Mouse (Mus musculus): ENCODE measurements around the gene Il22ra2. TPM values are rescaled to one million over a fixed set of nuclear protein-coding genes. Genes with fewer than 3 reads are reported as not detected.
"Not testable (repeated sequence)": the region's sequence is repeated elsewhere in the genome, so short reads cannot be mapped to it uniquely, and the experiment has no call there.

The Il22ra2 gene
- polyA plus RNA-seq, 1 experiment from 2014 or later, result not detected

DNA sequence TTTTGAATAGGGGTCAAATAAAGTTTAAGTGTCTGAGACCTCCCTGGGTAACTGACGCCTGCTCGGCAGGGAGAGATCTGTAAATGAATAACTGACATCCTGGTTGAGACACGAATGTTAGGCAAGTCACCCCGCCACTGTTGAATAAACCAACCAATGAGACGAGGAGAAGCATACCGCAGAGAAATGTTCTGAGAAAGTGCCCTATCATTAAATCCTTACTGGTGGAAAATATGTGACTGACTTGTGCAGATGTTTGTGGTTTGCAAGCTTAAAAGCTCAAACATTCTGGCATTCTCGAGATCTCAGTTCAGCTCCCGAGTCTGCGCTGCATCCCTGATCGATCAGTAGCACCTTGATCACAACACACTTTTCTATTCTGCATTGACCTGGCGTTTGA is 23.7 kb upstream of the Il22ra2 start:
- H3K4me2 ChIP-seq (ENCODE audit: low read depth, low read length), result no peak overlapping the region
- H3K36me3 ChIP-seq (ENCODE audit: control insufficient read depth, insufficient read depth, low read length), result peaks cover 35% of the 10 kb centered on the region
- H3K4me1 ChIP-seq (replicated peaks; ENCODE audit: control insufficient read depth, insufficient read depth, low read length), result peaks cover 23% of the 10 kb centered on the region
- 58% methylated on average over 11 of the region's 11 CpGs for WGBS
- no peaks in the 10 kb centered on the region for H3K9me3 ChIP-seq (ENCODE audit: control insufficient read depth, low read length)
- peak; percentile 42 for ATAC-seq (ENCODE audit: low read depth)
- no peaks in the 10 kb centered on the region for H3K27me3 ChIP-seq (ENCODE audit: control insufficient read depth, insufficient read depth, low read depth, low read length)
- H3K27ac ChIP-seq (ENCODE audit: low read length), result no peak overlapping the region
- no peak overlapping the region for H3K4me3 ChIP-seq (ENCODE audit: low read length)
- no peak overlapping the region for H3K9ac ChIP-seq (ENCODE audit: low read length)

DNA sequence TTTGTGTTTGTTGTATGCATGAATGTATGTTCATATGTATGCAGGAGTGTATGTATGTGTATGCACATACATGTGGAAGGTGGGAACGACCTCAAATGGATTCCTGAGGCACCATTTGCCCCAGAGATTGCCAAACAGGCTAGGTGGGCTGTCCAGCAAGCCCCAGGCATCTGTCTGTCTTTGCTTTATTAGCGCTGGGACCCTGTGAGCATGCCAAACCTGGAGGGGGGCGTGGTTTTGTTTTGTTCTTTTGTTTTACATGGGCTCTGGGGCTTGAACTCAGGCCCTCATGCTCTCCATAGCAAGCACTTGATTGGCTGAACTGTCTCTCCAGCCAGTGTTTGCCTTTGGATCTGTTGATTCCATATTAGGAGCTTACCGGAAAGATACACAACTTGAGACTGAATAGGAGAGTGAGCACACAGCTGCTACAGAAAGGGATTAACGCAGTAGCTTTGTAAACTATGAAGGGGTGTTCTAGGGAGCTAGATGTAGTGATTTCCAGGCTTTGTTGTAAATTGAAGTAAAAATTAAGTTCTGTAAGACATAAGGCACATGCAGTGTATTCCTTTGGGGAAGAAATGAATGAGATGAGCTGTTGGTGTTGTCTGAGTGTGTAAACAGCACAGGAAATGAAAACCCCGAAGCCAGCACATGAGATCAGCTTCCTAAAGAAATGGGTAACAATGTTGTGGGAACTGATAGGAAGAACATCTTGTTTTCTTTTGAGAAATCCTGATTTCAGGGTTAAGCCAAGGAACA is 22.3 kb upstream of the Il22ra2 start:
- Histone ChIP-seq H3K36me3 (ENCODE audit: control insufficient read depth, insufficient read depth, low read length) (peaks cover 45% of the 10 kb centered on the region), H3K9me3 (ENCODE audit: control insufficient read depth, low read length) (no peaks in the 10 kb centered on the region), H3K27me3 (ENCODE audit: control insufficient read depth, insufficient read depth, low read depth, low read length) (no peaks in the 10 kb centered on the region), H3K9ac (ENCODE audit: low read length) (no peak overlapping the region), H3K27ac (ENCODE audit: low read length) (peak overlapping the region; percentile 32), H3K4me1 (replicated peaks; ENCODE audit: control insufficient read depth, insufficient read depth, low read length) (peaks cover 11% of the 10 kb centered on the region), H3K4me3 (ENCODE audit: low read length) (no peak overlapping the region), H3K4me2 (ENCODE audit: low read depth, low read length) (no peak overlapping the region)
- 50% methylated on average over 6 of the region's 6 CpGs for WGBS
- ATAC-seq (ENCODE audit: low read depth), result 0 out of 2 replicates have a peak, but pooled peaks have one; percentile 29

DNA sequence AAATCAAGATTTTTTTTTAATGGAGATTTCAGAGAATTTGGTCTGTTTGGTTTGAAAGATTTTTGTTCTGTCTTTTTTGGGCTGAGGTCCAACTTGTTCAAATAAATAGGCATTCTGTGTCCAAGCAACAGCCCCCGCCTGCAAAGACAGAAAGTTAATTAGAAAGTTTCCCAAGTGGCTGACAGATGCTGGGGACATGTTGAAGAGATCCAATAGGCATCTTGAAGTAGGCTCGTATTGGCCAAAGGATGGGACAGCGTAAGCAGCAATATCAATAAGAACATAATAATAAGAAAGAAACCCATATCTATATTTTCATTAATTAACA is 21.7 kb upstream of the Il22ra2 start:
- Histone ChIP-seq H3K4me2 (ENCODE audit: low read depth, low read length) (no peak overlapping the region), H3K36me3 (ENCODE audit: control insufficient read depth, insufficient read depth, low read length) (peaks cover 51% of the 10 kb centered on the region), H3K4me3 (ENCODE audit: low read length) (no peak overlapping the region), H3K4me1 (replicated peaks; ENCODE audit: control insufficient read depth, insufficient read depth, low read length) (peaks cover 11% of the 10 kb centered on the region), H3K27me3 (ENCODE audit: control insufficient read depth, insufficient read depth, low read depth, low read length) (no peaks in the 10 kb centered on the region), H3K9me3 (ENCODE audit: control insufficient read depth, low read length) (no peaks in the 10 kb centered on the region), H3K27ac (ENCODE audit: low read length) (peak overlapping the region; percentile 32), H3K9ac (ENCODE audit: low read length) (no peak overlapping the region)
- 60% methylated on average over 3 of the region's 3 CpGs for WGBS
- ATAC-seq (ENCODE audit: low read depth), result no peak

DNA sequence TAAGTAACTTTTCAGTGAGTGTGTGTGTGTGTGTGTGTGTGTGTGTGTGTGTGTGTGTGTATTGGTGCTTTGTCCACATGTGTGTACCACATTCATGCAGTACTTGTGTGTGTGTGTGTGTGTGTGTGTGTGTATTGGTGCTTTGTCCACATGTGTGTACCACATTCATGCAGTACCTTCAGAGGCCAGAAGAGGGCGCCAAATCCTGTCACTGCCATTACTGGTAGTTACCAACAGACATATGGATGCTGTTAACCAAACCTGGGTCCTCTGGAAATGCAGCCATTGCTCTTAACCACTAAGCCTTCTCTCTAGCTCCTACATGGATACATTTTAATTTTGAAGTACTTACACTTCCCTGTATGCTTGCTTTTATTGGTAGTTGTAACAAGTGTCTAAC is 20.3 kb upstream of the Il22ra2 start:
- not testable (repeated sequence) for H3K27me3 ChIP-seq (ENCODE audit: control insufficient read depth, insufficient read depth, low read depth, low read length); H3K9me3 ChIP-seq (ENCODE audit: control insufficient read depth, low read length); ATAC-seq (ENCODE audit: low read depth); H3K27ac ChIP-seq (ENCODE audit: low read length); H3K9ac ChIP-seq (ENCODE audit: low read length); H3K4me2 ChIP-seq (ENCODE audit: low read depth, low read length); H3K4me3 ChIP-seq (ENCODE audit: low read length)
- peaks cover 11% of the 10 kb centered on the region for H3K4me1 ChIP-seq (replicated peaks; ENCODE audit: control insufficient read depth, insufficient read depth, low read length)
- 22% methylated on average over 1 of the region's 1 CpGs for WGBS
- peaks cover 60% of the 10 kb centered on the region for H3K36me3 ChIP-seq (ENCODE audit: control insufficient read depth, insufficient read depth, low read length)

DNA sequence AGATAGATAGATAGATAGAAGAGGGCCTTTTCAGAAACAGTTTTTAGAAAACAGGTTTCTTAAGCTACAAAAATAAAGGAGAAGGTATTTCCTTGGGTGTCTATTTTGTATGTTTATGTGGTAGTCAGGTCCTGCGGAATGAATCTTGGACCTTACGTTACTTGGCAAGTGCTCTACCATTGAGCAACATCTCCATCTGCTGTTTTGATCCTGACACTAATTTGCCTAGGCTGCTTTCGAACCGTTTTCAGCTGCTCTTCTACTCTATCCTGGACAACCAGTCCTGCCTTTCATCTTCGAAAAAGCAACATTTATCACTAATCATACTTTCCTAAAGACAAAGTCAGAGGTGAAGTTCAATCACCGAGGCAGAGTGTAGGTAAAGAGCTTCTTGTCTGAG is 18.6 kb upstream of the Il22ra2 start:
- ATAC-seq (ENCODE audit: low read depth), result no peak

DNA sequence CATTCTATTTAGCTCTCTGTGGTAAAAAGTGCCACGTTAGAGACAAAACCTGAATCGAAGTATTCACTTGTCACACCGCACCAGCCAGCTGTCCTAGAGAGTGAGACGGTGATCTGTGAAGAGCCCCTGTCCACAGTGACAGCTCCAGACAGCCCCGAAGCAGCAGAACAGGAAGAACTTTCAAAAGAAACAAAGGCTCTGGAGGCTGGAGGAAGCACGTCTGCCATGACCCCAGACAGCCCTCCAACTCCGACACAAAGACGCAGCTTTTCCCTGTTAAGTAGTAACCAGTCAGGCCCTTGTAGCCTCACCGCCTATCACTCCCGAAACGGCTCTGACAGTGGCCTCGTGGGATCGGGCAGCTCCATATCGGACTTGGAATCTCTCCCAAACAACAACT is 12.7 kb upstream of the Il22ra2 start:
- H3K4me3 ChIP-seq (ENCODE audit: low read length), result no peak overlapping the region
- ATAC-seq (ENCODE audit: low read depth), result peak; percentile 59
- peak overlapping the region; percentile 42; the same call in 1 of the 2 replicates for H3K27ac ChIP-seq (ENCODE audit: low read length)
- 43% methylated on average over 14 of the region's 14 CpGs for WGBS
- H3K4me2 ChIP-seq (ENCODE audit: low read depth, low read length), result no peak overlapping the region
- H3K36me3 ChIP-seq (ENCODE audit: control insufficient read depth, insufficient read depth, low read length), result peaks cover 34% of the 10 kb centered on the region
- peaks cover 14% of the 10 kb centered on the region for H3K4me1 ChIP-seq (replicated peaks; ENCODE audit: control insufficient read depth, insufficient read depth, low read length)
- H3K27me3 ChIP-seq (ENCODE audit: control insufficient read depth, insufficient read depth, low read depth, low read length), result no peaks in the 10 kb centered on the region
- H3K9me3 ChIP-seq (ENCODE audit: control insufficient read depth, low read length), result no peaks in the 10 kb centered on the region
- H3K9ac ChIP-seq (ENCODE audit: low read length), result no peak overlapping the region

More for the DNA sequence above, 18.6 kb upstream of the Il22ra2 start:
- no peak overlapping the region for H3K4me2 ChIP-seq (ENCODE audit: low read depth, low read length)
- peaks cover 11% of the 10 kb centered on the region for H3K4me1 ChIP-seq (replicated peaks; ENCODE audit: control insufficient read depth, insufficient read depth, low read length)
- peaks cover 62% of the 10 kb centered on the region for H3K36me3 ChIP-seq (ENCODE audit: control insufficient read depth, insufficient read depth, low read length)
- no peak overlapping the region for H3K9ac ChIP-seq (ENCODE audit: low read length)
- H3K27ac ChIP-seq (ENCODE audit: low read length), result no peak overlapping the region
- no peaks in the 10 kb centered on the region for H3K9me3 ChIP-seq (ENCODE audit: control insufficient read depth, low read length)
- H3K4me3 ChIP-seq (ENCODE audit: low read length), result no peak overlapping the region
- WGBS, result 87% methylated on average over 6 of the region's 6 CpGs
- H3K27me3 ChIP-seq (ENCODE audit: control insufficient read depth, insufficient read depth, low read depth, low read length), result no peaks in the 10 kb centered on the region

DNA sequence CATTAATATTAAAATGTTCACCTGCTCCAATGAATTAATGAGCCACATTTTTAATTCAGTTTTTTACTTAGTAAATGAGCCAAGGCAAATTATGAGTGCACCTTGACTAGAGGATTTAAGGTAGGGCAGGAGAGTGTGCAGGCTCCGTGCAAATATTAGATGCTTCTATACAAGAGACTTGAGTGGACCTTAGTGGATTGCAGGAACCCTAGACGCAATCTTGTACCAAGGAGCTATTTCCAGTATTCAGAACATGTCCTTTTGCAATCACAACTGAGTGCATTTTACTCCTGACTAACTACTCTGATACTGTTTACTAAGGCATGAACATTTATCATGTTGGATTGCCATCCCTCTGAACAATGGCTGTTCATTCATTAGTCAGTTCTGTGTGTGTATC is 10.2 kb upstream of the Il22ra2 start:
- H3K9ac ChIP-seq (ENCODE audit: low read length), result no peak overlapping the region
- no peaks in the 10 kb centered on the region for H3K27me3 ChIP-seq (ENCODE audit: control insufficient read depth, insufficient read depth, low read depth, low read length)
- H3K4me2 ChIP-seq (ENCODE audit: low read depth, low read length), result no peak overlapping the region
- 38% methylated on average over 2 of the region's 2 CpGs for WGBS
- peaks cover 14% of the 10 kb centered on the region for H3K4me1 ChIP-seq (replicated peaks; ENCODE audit: control insufficient read depth, insufficient read depth, low read length)
- peaks cover 18% of the 10 kb centered on the region for H3K36me3 ChIP-seq (ENCODE audit: control insufficient read depth, insufficient read depth, low read length)
- peak; percentile 40; the same call in 1 of the 2 replicates for ATAC-seq (ENCODE audit: low read depth)
- H3K27ac ChIP-seq (ENCODE audit: low read length), result no peak overlapping the region; the same call in none of the 2 replicates
- H3K4me3 ChIP-seq (ENCODE audit: low read length), result no peak overlapping the region
- H3K9me3 ChIP-seq (ENCODE audit: control insufficient read depth, low read length), result no peaks in the 10 kb centered on the region

DNA sequence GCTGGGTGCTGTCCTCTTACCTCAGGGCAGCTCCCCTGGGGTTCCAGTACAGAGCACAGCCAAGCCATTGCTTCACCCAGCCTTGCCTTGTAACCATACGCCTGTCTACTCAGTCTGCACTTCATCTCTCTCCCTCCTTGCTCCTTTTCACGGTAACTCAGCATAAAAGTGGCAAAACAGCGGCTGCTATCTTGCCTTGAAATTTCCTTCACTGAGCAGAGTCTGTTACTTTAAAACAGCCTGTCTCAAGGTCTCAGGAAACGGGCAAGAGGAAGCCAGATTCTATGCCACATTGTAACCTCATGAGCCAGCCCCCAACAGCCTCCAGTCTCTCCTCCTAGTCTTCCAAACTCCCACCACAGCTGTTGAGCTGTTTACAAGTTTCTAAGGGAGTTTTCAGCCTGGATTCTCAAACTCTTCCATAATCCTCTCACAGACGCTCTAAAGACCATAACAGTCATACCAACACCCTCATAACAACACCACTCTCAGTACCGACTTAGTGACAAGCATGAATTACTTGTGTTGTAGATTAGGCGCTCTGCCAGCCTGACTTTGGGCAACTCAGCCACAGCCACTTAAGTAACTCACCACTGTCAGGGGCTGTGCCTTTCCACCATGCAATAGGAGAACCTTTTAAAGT is 8.6 kb upstream of the Il22ra2 start:
- H3K36me3 ChIP-seq (ENCODE audit: control insufficient read depth, insufficient read depth, low read length), result peaks cover 12% of the 10 kb centered on the region
- H3K4me3 ChIP-seq (ENCODE audit: low read length), result no peak overlapping the region
- H3K9ac ChIP-seq (ENCODE audit: low read length), result peak overlapping the region; percentile 33
- H3K4me2 ChIP-seq (ENCODE audit: low read depth, low read length), result peak overlapping the region; percentile 14; the same call in 1 of the 2 replicates
- peak overlapping the region; percentile 86 for H3K27ac ChIP-seq (ENCODE audit: low read length)
- ATAC-seq (ENCODE audit: low read depth), result peak; percentile 66
- no peaks in the 10 kb centered on the region for H3K27me3 ChIP-seq (ENCODE audit: control insufficient read depth, insufficient read depth, low read depth, low read length)
- peaks cover 14% of the 10 kb centered on the region for H3K4me1 ChIP-seq (replicated peaks; ENCODE audit: control insufficient read depth, insufficient read depth, low read length)
- no peaks in the 10 kb centered on the region for H3K9me3 ChIP-seq (ENCODE audit: control insufficient read depth, low read length)
- 16% methylated on average over 7 of the region's 7 CpGs for WGBS

DNA sequence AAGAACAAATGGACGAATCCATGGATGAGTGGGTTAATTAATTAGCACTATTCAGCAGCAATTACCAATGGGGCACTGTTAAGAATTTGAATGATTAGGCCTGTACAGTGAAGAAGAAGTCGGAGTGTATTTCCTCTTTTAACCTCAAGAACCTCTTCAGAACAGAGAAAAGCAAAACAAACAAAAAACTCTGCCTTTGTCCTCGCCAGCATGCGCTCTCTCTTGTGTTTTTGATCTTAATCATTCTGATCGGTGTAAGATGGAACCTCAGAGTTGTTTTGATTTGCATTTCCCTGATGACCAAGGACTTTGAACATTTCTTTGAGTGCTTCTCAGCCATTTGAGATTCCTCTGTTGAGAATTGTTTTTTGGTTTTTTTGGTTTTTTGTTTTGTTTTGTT is 2.1 kb upstream of the Il22ra2 start:
- Histone ChIP-seq H3K27ac (ENCODE audit: low read length) (no peak overlapping the region), H3K9me3 (ENCODE audit: control insufficient read depth, low read length) (no peaks in the 10 kb centered on the region), H3K4me1 (replicated peaks; ENCODE audit: control insufficient read depth, insufficient read depth, low read length) (no peaks in the 10 kb centered on the region), H3K36me3 (ENCODE audit: control insufficient read depth, insufficient read depth, low read length) (no peaks in the 10 kb centered on the region), H3K9ac (ENCODE audit: low read length) (no peak overlapping the region), H3K4me3 (ENCODE audit: low read length) (no peak overlapping the region), H3K4me2 (ENCODE audit: low read depth, low read length) (no peak overlapping the region), H3K27me3 (ENCODE audit: control insufficient read depth, insufficient read depth, low read depth, low read length) (no peaks in the 10 kb centered on the region)
- WGBS, result 53% methylated on average over 5 of the region's 5 CpGs
- ATAC-seq (ENCODE audit: low read depth), result no peak

All from lung, embryonic 16.5 days (tissue).